Mouse (Mus musculus) liver, embryonic 15.5 days (tissue): Measurements from ENCODE around the gene Spag6. TPM values are rescaled to one million over a fixed set of nuclear protein-coding genes. Genes with fewer than 3 reads are reported as not detected.

ENCODE experiments used
- ATAC-seq: fragments of 200-750 bp; cut with Nextera tagmentation; 2 replicates; pipeline ENCODE4 v1.8.0; 2017; ENCODE audit warnings: moderate number of reproducible peaks, mild to moderate bottlenecking, moderate library complexity; ENCODE audit not compliant: insufficient read depth
- H3K27ac ChIP-seq: fragments of 300-500 bp; sonication (generic); replicated peaks from 2 replicates; pipeline ENCODE4 v1.5.1; 2015; ENCODE audit warnings: mild to moderate bottlenecking, inconsistent platforms
- H3K27me3 ChIP-seq: fragments of 300-500 bp; sonication (generic); 2 replicates; pipeline ENCODE4 v1.6.1; 2015; ENCODE audit warnings: mild to moderate bottlenecking, inconsistent platforms
- H3K36me3 ChIP-seq: fragments of 300-500 bp; sonication (generic); replicated peaks from 2 replicates; pipeline ENCODE4 v1.6.1; 2015; ENCODE audit warnings: moderate library complexity, mild to moderate bottlenecking, inconsistent platforms
- H3K4me1 ChIP-seq: fragments of 300-500 bp; sonication (generic); replicated peaks from 2 replicates; pipeline ENCODE4 v1.6.1; 2015; ENCODE audit warnings: inconsistent platforms
- H3K4me2 ChIP-seq: fragments of 300-500 bp; sonication (generic); 2 replicates; pipeline ENCODE4 v1.6.1; 2015; ENCODE audit warnings: moderate library complexity, mild to moderate bottlenecking, inconsistent platforms
- H3K4me3 ChIP-seq: fragments of 300-500 bp; sonication (generic); replicated peaks from 2 replicates; pipeline ENCODE4 v1.5.1; 2015; ENCODE audit warnings: mild to moderate bottlenecking, inconsistent platforms
- H3K9ac ChIP-seq: fragments of 300-500 bp; sonication (generic); 2 replicates; pipeline ENCODE4 v1.6.1; 2015; ENCODE audit warnings: moderate library complexity, mild to moderate bottlenecking, inconsistent platforms
- H3K9me3 ChIP-seq: fragments of 300-500 bp; sonication (generic); replicated peaks from 2 replicates; pipeline ENCODE4 v1.6.1; 2016; ENCODE audit warnings: inconsistent platforms
- WGBS: fragments of 180-500 bp; shearing (Covaris S2); methylation state at CpG from one replicate; pipeline ENCODE4 v1.1.7; 2015; ENCODE audit warnings: mixed read lengths; ENCODE audit not compliant: insufficient replicate concordance; 5-methylcytosine and 5-hydroxymethylcytosine counted together
- polyA plus RNA-seq: library from polyadenylated mRNA; unstranded; fragments of >200 nt; fragmentation: Nextera tagmentation; extraction: Ambion mirVana; gene quantifications from 2 replicates; pipeline ENCODE4 v1.2.1, GENCODE M21; 2015

The Spag6 gene
- polyA plus RNA-seq, 1 experiment from 2014 or later: not detected

GRCm38 (mm10) chr2:18688286-18688685 is 5.5 kb upstream of the Spag6 start:
- H3K4me2 ChIP-seq: peak overlapping the region; percentile 68
- no peak for ATAC-seq
- H3K27me3 ChIP-seq: peaks cover 83% of the 10 kb centered on the region
- WGBS: 9% methylated on average over 6 of the region's 6 CpGs
- peaks cover 7% of the 10 kb centered on the region; the same call in 1 of the 2 replicates for H3K36me3 ChIP-seq
- peak overlapping the region; percentile 49 for H3K4me3 ChIP-seq
- H3K4me1 ChIP-seq: peaks cover 21% of the 10 kb centered on the region
- H3K9me3 ChIP-seq: no peaks in the 10 kb centered on the region
- H3K27ac ChIP-seq: no peak overlapping the region
- no peak overlapping the region for H3K9ac ChIP-seq

GRCm38 (mm10) chr2:18688708-18689063 is 5.1 kb upstream of the Spag6 start:
- peaks cover 7% of the 10 kb centered on the region; the same call in 1 of the 2 replicates for H3K36me3 ChIP-seq
- no peak overlapping the region for H3K9ac ChIP-seq
- H3K4me3 ChIP-seq: peak overlapping the region; percentile 49
- H3K27me3 ChIP-seq: peaks cover 85% of the 10 kb centered on the region
- no peak for ATAC-seq
- H3K4me1 ChIP-seq: peaks cover 21% of the 10 kb centered on the region
- WGBS: 1% methylated on average over 45 of the region's 45 CpGs
- peak overlapping the region; percentile 68 for H3K4me2 ChIP-seq
- no peak overlapping the region for H3K27ac ChIP-seq
- no peaks in the 10 kb centered on the region for H3K9me3 ChIP-seq

GRCm38 (mm10) chr2:18689064-18689921 is 4.5 kb upstream of the Spag6 start:
- peaks cover 87% of the 10 kb centered on the region for H3K27me3 ChIP-seq
- peaks cover 3% of the 10 kb centered on the region; the same call in 1 of the 2 replicates for H3K36me3 ChIP-seq
- ATAC-seq: peak; percentile 42
- peaks cover 21% of the 10 kb centered on the region for H3K4me1 ChIP-seq
- H3K4me2 ChIP-seq: peak overlapping the region; percentile 68
- H3K27ac ChIP-seq: no peak overlapping the region
- WGBS: under 1% methylated on average over 51 of the region's 51 CpGs
- H3K9ac ChIP-seq: no peak overlapping the region
- peak overlapping the region; percentile 49 for H3K4me3 ChIP-seq
- H3K9me3 ChIP-seq: no peaks in the 10 kb centered on the region

GRCm38 (mm10) chr2:18690055-18690691 is 3.7 kb upstream of the Spag6 start:
- Histone ChIP-seq H3K9ac (no peak overlapping the region), H3K9me3 (no peaks in the 10 kb centered on the region), H3K27ac (no peak overlapping the region), H3K4me2 (peak overlapping the region; percentile 68), H3K36me3 (no peaks in the 10 kb centered on the region), H3K27me3 (peaks cover 92% of the 10 kb centered on the region), H3K4me3 (peak overlapping the region; percentile 49), H3K4me1 (peaks cover 21% of the 10 kb centered on the region)
- under 1% methylated on average over 57 of the region's 58 CpGs for WGBS
- no peak; the same call in 1 of the 2 replicates for ATAC-seq

GRCm38 (mm10) chr2:18690756-18691155 is 3.1 kb upstream of the Spag6 start:
- no peak overlapping the region for H3K9ac ChIP-seq
- no peak overlapping the region for H3K27ac ChIP-seq
- H3K27me3 ChIP-seq: peaks cover 96% of the 10 kb centered on the region
- ATAC-seq: no peak
- 4% methylated on average over 9 of the region's 9 CpGs for WGBS
- H3K4me1 ChIP-seq: peaks cover 21% of the 10 kb centered on the region
- H3K36me3 ChIP-seq: no peaks in the 10 kb centered on the region
- peak overlapping the region; percentile 49; the same call in 1 of the 2 replicates for H3K4me3 ChIP-seq
- no peaks in the 10 kb centered on the region for H3K9me3 ChIP-seq
- H3K4me2 ChIP-seq: peak overlapping the region; percentile 68; the same call in 1 of the 2 replicates

- H3K9ac ChIP-seq: no peak overlapping the region
- no peak overlapping the region for H3K4me3 ChIP-seq
- ATAC-seq: no peak
- H3K4me1 ChIP-seq: peaks cover 21% of the 10 kb centered on the region
- no peak overlapping the region for H3K4me2 ChIP-seq
- H3K36me3 ChIP-seq: no peaks in the 10 kb centered on the region
- no peak overlapping the region for H3K27ac ChIP-seq
- no peaks in the 10 kb centered on the region for H3K9me3 ChIP-seq
- H3K27me3 ChIP-seq: peaks cover 98% of the 10 kb centered on the region
Measured at GRCm38 (mm10) chr2:18692031-18692430, 1.8 kb upstream of the Spag6 start.

- WGBS: 2% methylated on average over 1 of the region's 1 CpGs
- H3K9me3 ChIP-seq: no peaks in the 10 kb centered on the region
- no peak overlapping the region for H3K4me2 ChIP-seq
- H3K27me3 ChIP-seq: peaks cover 94% of the 10 kb centered on the region
- no peak overlapping the region for H3K9ac ChIP-seq
- no peak overlapping the region for H3K4me3 ChIP-seq
- H3K4me1 ChIP-seq: peaks cover 21% of the 10 kb centered on the region
- H3K27ac ChIP-seq: no peak overlapping the region
- no peaks in the 10 kb centered on the region for H3K36me3 ChIP-seq
- ATAC-seq: no peak
Measured at GRCm38 (mm10) chr2:18692548-18692947, 1.3 kb upstream of the Spag6 start.

GRCm38 (mm10) chr2:18693491-18693870 is 351 bp upstream of the Spag6 start:
- no peak overlapping the region for H3K9ac ChIP-seq
- peaks cover 94% of the 10 kb centered on the region for H3K27me3 ChIP-seq
- peak overlapping the region; percentile 61 for H3K4me3 ChIP-seq
- peak overlapping the region; percentile 83 for H3K4me2 ChIP-seq
- H3K9me3 ChIP-seq: no peaks in the 10 kb centered on the region
- peaks cover 21% of the 10 kb centered on the region for H3K4me1 ChIP-seq
- ATAC-seq: no peak
- no peak overlapping the region for H3K27ac ChIP-seq
- WGBS: under 1% methylated on average over 5 of the region's 5 CpGs
- H3K36me3 ChIP-seq: no peaks in the 10 kb centered on the region

GRCm38 (mm10) chr2:18694611-18694950 is 749 bp downstream of the Spag6 start:
- no peaks in the 10 kb centered on the region for H3K36me3 ChIP-seq
- H3K4me1 ChIP-seq: peaks cover 14% of the 10 kb centered on the region
- 2% methylated on average over 20 of the region's 20 CpGs for WGBS
- H3K27ac ChIP-seq: no peak overlapping the region
- no peaks in the 10 kb centered on the region for H3K9me3 ChIP-seq
- 0 out of 2 replicates have a peak, but pooled peaks have one; percentile 4 for ATAC-seq
- peak overlapping the region; percentile 83 for H3K4me2 ChIP-seq
- H3K4me3 ChIP-seq: peak overlapping the region; percentile 61
- H3K9ac ChIP-seq: peak overlapping the region; percentile 57
- H3K27me3 ChIP-seq: peaks cover 94% of the 10 kb centered on the region

GRCm38 (mm10) chr2:18695163-18695562 is 1.3 kb downstream of the Spag6 start:
- Histone ChIP-seq H3K9me3 (no peaks in the 10 kb centered on the region), H3K27me3 (peaks cover 94% of the 10 kb centered on the region), H3K27ac (no peak overlapping the region), H3K36me3 (no peaks in the 10 kb centered on the region), H3K9ac (no peak overlapping the region), H3K4me2 (0 out of 2 replicates have a peak overlapping the region, but pooled peaks have one; percentile 83), H3K4me3 (peak overlapping the region; percentile 61; the same call in 1 of the 2 replicates), H3K4me1 (peaks cover 8% of the 10 kb centered on the region)
- no peak for ATAC-seq
- WGBS: 5% methylated on average over 8 of the region's 8 CpGs

- Histone ChIP-seq H3K4me2 (no peak overlapping the region), H3K27ac (no peak overlapping the region), H3K27me3 (peaks cover 94% of the 10 kb centered on the region), H3K9ac (no peak overlapping the region), H3K4me1 (0 out of 2 replicates have a peak, but pooled peaks cover 4% of the 10 kb centered on the region), H3K4me3 (no peak overlapping the region), H3K9me3 (no peaks in the 10 kb centered on the region), H3K36me3 (no peaks in the 10 kb centered on the region)
- WGBS: 5% methylated on average over 7 of the region's 7 CpGs
- no peak for ATAC-seq
Measured at GRCm38 (mm10) chr2:18695629-18696150, 1.9 kb downstream of the Spag6 start.
